Mouse (Mus musculus): ENCODE data around the gene Ing1.
"Not testable (repeated sequence)": the region's sequence is repeated elsewhere in the genome, so short reads cannot be mapped to it uniquely, and the experiment has no call there.

- not testable (repeated sequence) for TF ChIP-seq EP300, CTCF (IDR thresholded peaks at IDR 0.05; ENCODE audit: low read depth)
Observed at GRCm38 (mm10) chr8:11551497-11551896, 3.9 kb upstream of the Ing1 start.

All from liver, postnatal 0 days (tissue).